Mouse (Mus musculus) lung, postnatal 25 days (tissue): Measurements from ENCODE around the gene Olfr146.

Experiments used
- DNase-seq: peaks from one replicate; pipeline ENCODE4 v3.0.0; 2022; ENCODE audit warnings: low spot score

The Olfr146 gene

DNA sequence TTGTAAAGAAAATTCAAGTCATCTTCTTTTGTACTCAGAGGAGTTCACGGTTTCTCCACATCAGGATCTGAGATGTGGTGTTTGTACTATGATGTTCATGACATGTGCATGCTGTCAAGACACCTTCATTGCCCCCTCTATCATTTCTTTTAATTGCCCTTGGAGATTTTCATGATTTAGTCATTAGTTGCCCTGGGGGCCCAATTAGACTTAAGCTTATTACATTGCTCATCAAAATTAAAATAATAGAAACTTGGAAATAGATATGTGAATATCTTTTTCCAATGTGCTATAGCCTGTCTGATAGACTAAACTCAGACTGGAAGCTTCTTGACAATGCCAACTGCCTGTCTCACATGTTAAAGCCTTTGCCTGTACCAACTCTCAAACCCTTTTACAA is at the start of gene Olfr146:
Gene Olfr146, minus strand, starts transcription at position 101 of the 400 bp plus-strand sequence.
- DNase-seq = no peak

DNA sequence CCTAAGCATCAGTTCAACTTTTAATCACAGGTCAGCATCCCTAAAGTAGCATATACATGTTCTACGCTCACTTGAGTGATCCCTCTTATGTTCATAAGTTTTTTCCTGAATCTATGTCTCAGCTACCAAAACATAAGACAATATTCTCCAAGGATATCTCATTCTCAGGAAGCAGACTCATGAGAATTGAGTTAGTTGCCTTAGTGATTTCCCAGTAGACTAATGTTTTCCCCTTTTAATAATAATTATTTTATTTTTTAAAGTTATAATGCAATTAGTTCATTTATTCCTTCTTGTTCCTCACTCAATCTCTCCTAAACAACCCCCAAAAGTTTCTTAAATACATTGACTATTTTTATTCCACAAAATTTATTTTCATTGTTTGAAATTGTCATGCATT is 41.7 kb upstream of the Olfr146 start, which contains the start of gene Olfr937:
Gene Olfr937, minus strand, starts transcription at position 101 of the 400 bp plus-strand sequence.
- DNase-seq = no peak

DNA sequence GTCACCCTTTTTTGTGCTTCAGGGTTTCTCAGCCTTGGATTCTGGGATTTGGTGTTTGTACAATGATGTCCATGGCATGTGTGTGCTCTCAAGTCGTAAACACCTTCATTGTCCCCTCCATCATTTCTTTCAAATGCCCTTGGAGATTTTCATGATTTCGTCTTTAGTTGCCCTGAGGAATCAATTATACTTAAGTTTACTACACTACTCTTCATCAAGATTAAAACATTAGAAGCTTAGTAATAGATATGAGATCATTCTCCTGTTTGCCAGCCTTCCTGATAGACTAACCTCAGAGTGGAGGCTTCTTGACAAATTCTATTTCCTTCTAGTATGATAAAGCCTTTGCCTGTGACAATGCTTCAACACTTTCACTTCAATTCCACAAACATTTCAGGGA is 23.6 kb downstream of the Olfr146 start, which contains the start of gene Olfr935:
Gene Olfr935, minus strand, starts transcription at position 101 of the 400 bp plus-strand sequence.
- DNase-seq = no peak

DNA sequence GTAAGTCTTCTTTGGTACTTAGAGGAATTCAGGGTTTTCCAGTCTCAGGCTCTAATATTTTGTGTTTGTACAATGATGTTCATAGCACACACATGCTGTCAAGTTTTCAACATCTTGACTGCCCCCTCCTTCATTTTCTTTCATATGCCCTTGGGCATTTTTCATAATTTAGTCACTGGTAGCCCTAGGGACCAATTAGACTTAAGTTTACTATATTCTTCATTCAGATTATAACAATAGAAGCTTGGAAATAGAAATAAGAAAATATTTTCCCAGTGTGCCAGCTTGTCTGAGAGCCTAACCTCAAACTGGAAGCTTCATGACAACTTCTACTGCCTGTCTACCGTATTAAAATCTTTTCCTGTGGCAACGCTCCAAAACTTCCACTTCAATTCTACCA is 35.0 kb downstream of the Olfr146 start, which contains the start of gene Olfr934:
Gene Olfr934, minus strand, starts transcription at position 101 of the 400 bp plus-strand sequence.
- DNase-seq = no peak

DNA sequence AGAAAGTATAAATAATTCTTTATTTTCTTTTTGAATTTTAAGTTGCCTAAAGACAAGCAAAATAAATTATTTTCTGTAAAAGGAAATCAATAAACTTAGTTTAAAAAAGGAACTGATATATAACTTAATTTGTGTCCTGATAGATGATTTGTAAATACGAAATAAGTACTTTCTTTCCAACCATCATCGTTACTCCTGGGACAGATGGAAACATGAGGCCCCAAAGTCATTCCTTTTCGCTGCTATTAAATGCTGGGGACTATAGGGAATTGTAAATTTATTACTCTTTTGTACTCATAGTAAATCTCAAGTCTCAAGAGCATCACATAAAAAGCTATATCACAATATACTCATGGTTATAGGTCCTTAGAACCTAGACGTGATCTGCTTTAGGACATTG is 51.2 kb downstream of the Olfr146 start, which contains the start of gene Olfr933:
Gene Olfr933, plus strand, starts transcription at position 301 of the 400 bp plus-strand sequence.
- DNase-seq = no peak
